Mouse (Mus musculus): ENCODE measurements around the gene Fam205a3. TPM values are rescaled to one million over a fixed set of nuclear protein-coding genes. Genes with fewer than 3 reads are reported as not detected.
"Not testable (repeated sequence)": the region's sequence is repeated elsewhere in the genome, so short reads cannot be mapped to it uniquely, and the experiment has no call there.

Fam205a3 gene
- total RNA-seq (2014; rRNA removed) = not detected in 2 replicates
- polyA plus RNA-seq (2012; rRNA removed) = not detected in 2 replicates

- H3K36me3 ChIP-seq (ENCODE audit: control insufficient read depth, insufficient read depth, low read length); DNase-seq (ENCODE audit: extremely low read depth, low read depth, low spot score); H3K4me3 ChIP-seq (ENCODE audit: insufficient read depth, low read depth, low read length); H3K4me1 ChIP-seq (ENCODE audit: control insufficient read depth, insufficient read depth, low read length); H3K27me3 ChIP-seq (ENCODE audit: control insufficient read depth, insufficient read depth, low read length); H3K79me2 ChIP-seq (ENCODE audit: control insufficient read depth, insufficient read depth, low read length); H3K27ac ChIP-seq (replicated peaks; ENCODE audit: insufficient read depth, low read depth, low read length); H3K9ac ChIP-seq (ENCODE audit: low read depth, low read length): not testable (repeated sequence)
- WGBS = no CpG with 5 or more reads among the region's 1 CpGs
Measured at GRCm38 (mm10) chr4:42318034-42318433, at the start of gene Fam205a3. Gene Fam205a3 (plus strand): TSS chr4:42318334.

- not testable (repeated sequence) for DNase-seq (ENCODE audit: extremely low read depth, low read depth, low spot score); H3K9ac ChIP-seq (ENCODE audit: low read depth, low read length); H3K79me2 ChIP-seq (ENCODE audit: control insufficient read depth, insufficient read depth, low read length); H3K4me3 ChIP-seq (ENCODE audit: insufficient read depth, low read depth, low read length); H3K27ac ChIP-seq (replicated peaks; ENCODE audit: insufficient read depth, low read depth, low read length); H3K27me3 ChIP-seq (ENCODE audit: control insufficient read depth, insufficient read depth, low read length); H3K4me1 ChIP-seq (ENCODE audit: control insufficient read depth, insufficient read depth, low read length); H3K36me3 ChIP-seq (ENCODE audit: control insufficient read depth, insufficient read depth, low read length)
- WGBS = no CpG with 5 or more reads among the region's 18 CpGs
Measured at GRCm38 (mm10) chr4:42293967-42294366, 24.2 kb upstream of the Fam205a3 start, which contains the start of gene Gm21953. Gene Gm21953 (plus strand): TSS chr4:42294267.

Other genes with a start within 250 kb of the Fam205a3 start
- gene Gm3893, start 227.1 kb upstream of the Fam205a3 start, total RNA-seq (2014; rRNA removed) = not detected in 2 replicates
- not detected in 2 replicates for gene Gm3893, start 227.1 kb upstream of the Fam205a3 start, polyA plus RNA-seq (2012; rRNA removed)
- gene Gm13304, start 203.5 kb upstream of the Fam205a3 start, total RNA-seq (2014; rRNA removed) = 0.92 TPM in 1 of 2 replicates, not detected in the other
- gene Gm13304, start 203.5 kb upstream of the Fam205a3 start, polyA plus RNA-seq (2012; rRNA removed) = not detected in 2 replicates
- not detected in 2 replicates for gene Gm13306, start 164.9 kb upstream of the Fam205a3 start, total RNA-seq (2014; rRNA removed)
- gene Gm13306, start 164.9 kb upstream of the Fam205a3 start, polyA plus RNA-seq (2012; rRNA removed) = not detected in 2 replicates
- not detected in 2 replicates for gene Gm13305, start 149.7 kb upstream of the Fam205a3 start, total RNA-seq (2014; rRNA removed)
- gene Gm13305, start 149.7 kb upstream of the Fam205a3 start, polyA plus RNA-seq (2012; rRNA removed) = 0.10 TPM in 1 of 2 replicates, not detected in the other
- not detected in 2 replicates for gene Gm10600, start 77.7 kb upstream of the Fam205a3 start, total RNA-seq (2014; rRNA removed)
- not detected in 2 replicates for gene Gm10600, start 77.7 kb upstream of the Fam205a3 start, polyA plus RNA-seq (2012; rRNA removed)
- gene Ccl21b, start 62.6 kb upstream of the Fam205a3 start, total RNA-seq (2014; rRNA removed) = not detected in 2 replicates
- gene Ccl21b, start 62.6 kb upstream of the Fam205a3 start, polyA plus RNA-seq (2012; rRNA removed) = not detected in 2 replicates
- not detected in 2 replicates for gene Gm21953, start 24.1 kb upstream of the Fam205a3 start, total RNA-seq (2014; rRNA removed)
- gene Gm21953, start 24.1 kb upstream of the Fam205a3 start, polyA plus RNA-seq (2012; rRNA removed) = not detected in 2 replicates
- not detected in 2 replicates for gene Gm21586, start 121.0 kb downstream of the Fam205a3 start, total RNA-seq (2014; rRNA removed)
- not detected in 2 replicates for gene Gm21586, start 121.0 kb downstream of the Fam205a3 start, polyA plus RNA-seq (2012; rRNA removed)
- gene Gm2163, start 148.4 kb downstream of the Fam205a3 start, total RNA-seq (2014; rRNA removed) = not detected in 2 replicates
- not detected in 2 replicates for gene Gm2163, start 148.4 kb downstream of the Fam205a3 start, polyA plus RNA-seq (2012; rRNA removed)
- gene Fam205a2, start 209.8 kb downstream of the Fam205a3 start, total RNA-seq (2014; rRNA removed) = not detected in 2 replicates
- not detected in 2 replicates for gene Fam205a2, start 209.8 kb downstream of the Fam205a3 start, polyA plus RNA-seq (2012; rRNA removed)

Data from liver, adult 2 months (tissue).